Mouse (Mus musculus): ENCODE data around the gene Grip1. TPM values are rescaled to one million over a fixed set of nuclear protein-coding genes. Genes with fewer than 3 reads are reported as not detected.

Grip1 gene
- total RNA-seq, 2 experiments from 2014 or later, result not detected

GRCm38 (mm10) chr10:119441743-119442142 is 11.9 kb upstream of the Grip1 start:
- Histone ChIP-seq H3K27ac (no peak overlapping the region), H3K4me3 (no peak overlapping the region)
- no peak for TF ChIP-seq CTCF (IDR thresholded peaks at IDR 0.05)
- intact Hi-C loops (cut with DNase I), result no loop called here
- DNase-seq, result no peak

DNA sequence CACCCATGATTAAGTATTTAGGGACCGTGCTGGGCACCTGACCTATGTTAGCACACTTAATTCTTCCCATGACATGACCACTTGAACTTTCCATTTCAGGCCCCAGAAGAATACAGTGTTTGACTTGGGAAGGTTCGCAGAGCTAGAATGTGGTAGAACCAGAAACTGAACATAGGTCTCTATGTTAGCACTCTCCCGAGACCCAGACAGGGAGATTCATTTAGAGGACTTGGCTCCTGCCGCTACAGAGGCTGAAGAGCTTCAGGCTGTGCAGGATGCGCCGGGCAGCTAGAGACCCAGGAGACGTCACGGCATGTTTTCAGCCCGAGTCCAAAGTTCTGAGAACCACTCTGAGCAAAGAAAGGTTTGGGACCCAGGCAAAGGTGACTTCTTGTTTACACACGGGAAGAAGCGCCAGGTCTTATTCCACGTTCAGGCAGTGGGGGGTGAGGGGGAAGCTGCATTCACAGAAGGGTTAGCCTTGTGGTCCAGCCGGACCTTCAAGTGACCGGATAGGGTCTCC is 6.2 kb upstream of the Grip1 start:
- DNase-seq, result no peak
- Histone ChIP-seq H3K4me3 (no peak overlapping the region), H3K27ac (no peak overlapping the region)
- intact Hi-C loops (cut with DNase I), result no loop called here
- no peak for TF ChIP-seq CTCF (IDR thresholded peaks at IDR 0.05)

DNA sequence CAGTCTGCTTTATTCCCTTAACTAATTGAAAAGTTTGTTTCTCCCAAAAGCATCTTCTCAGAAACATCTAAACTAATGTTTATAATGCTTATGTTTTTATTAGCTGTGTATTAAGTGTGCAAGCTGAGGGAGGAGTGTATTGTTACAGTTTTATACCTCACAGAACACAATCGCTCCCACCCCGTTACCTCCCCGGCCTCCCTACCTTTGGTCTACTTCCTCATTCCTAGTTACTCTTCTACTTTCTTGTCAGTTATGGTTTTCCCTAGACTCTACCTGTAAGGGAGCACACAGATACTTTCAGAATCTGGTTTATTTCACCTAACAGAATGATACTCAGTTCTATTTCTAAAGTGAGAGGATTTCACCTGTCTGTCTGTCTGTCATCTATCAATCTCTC is 5.7 kb upstream of the Grip1 start:
- intact Hi-C loops (cut with DNase I), result no loop called here
- no peak overlapping the region for H3K4me3 ChIP-seq
- DNase-seq, result no peak
- TF ChIP-seq CTCF (IDR thresholded peaks at IDR 0.05), result no peak
- H3K27ac ChIP-seq, result no peak overlapping the region

GRCm38 (mm10) chr10:119452698-119453097 is 932 bp upstream of the Grip1 start:
- Histone ChIP-seq H3K4me3 (no peak overlapping the region), H3K27ac (no peak overlapping the region)
- no peak for DNase-seq
- TF ChIP-seq CTCF (IDR thresholded peaks at IDR 0.05), result no peak
- intact Hi-C loops (cut with DNase I), result no loop called here

DNA sequence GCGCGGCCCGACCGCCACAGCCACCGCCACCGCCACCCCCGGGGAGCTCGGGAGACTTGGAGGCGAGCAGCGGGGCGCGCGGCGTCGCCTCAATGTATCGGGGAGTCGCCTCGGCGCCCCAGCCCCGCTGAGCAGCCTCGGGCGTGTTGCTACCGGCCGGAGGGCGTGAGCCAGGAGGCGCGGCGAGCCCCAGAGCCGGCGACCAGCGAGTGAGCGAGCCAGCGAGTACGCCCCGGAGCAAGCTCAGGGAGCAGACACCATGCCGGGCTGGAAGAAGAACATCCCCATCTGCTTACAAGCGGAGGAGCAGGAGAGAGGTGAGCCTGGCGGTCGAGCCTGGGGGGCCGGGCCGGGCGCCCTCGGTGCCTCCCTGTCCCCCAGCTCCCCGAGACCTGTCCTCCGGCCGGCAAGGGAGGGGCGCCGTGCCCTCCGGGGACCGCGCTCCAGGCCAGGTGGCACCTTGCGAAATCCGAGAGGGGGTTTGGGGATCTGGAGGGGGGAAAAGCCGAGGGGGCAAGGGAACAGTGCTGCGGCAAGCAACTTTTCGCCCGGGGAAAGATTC is 557 bp downstream of the Grip1 start:
- intact Hi-C loops (cut with DNase I), result no loop called here
- DNase-seq, result peak; percentile 25
- Histone ChIP-seq H3K27ac (no peak overlapping the region), H3K4me3 (peak overlapping the region; percentile 78)
- TF ChIP-seq CTCF (IDR thresholded peaks at IDR 0.05), result no peak

DNA sequence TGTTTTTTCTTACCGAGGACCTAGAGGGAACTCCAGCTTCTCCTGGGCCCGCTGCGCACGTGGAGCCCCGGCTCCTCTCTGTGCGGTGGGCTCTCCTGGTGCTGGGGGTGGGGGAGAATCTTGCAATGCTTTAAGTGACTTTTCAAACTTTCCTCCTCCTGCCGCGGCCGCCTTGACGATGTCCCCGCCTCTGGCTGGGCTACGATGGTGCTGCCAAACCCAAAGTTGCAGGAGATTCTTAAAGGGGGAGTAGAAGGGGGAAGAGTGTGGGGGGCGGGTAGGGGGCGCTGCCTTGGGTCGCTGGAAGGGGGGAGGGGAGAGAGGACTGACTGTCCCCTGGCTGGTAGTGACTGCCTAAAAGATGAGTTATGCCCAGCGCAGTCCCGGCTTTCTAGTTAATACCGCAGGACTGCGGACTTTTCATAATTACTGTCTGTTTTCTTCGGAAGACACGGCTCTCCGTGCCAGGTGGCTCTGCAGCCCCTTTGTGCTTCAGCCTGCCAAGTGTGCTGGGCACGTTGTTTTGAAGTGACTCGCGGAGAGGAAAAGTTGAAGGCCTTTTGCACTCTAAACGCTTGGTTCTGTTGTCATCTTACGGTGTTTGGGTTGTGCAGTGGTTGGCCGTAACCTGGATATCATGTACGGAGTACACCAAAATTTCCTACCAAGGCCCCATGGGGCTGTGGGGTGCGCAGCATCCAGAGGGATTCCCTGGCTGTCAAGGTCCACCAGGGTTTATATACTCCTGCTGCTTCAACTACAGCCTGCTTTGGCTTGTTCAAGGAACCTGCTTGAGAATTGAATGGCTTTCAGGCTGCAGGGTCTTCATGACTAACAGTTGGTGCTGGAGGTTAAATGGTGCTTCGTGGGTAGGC is 1.3 kb downstream of the Grip1 start:
- Histone ChIP-seq H3K27ac (no peak overlapping the region), H3K4me3 (peak overlapping the region; percentile 78)
- intact Hi-C loops (cut with DNase I), result no loop called here
- no peak for DNase-seq
- no peak for TF ChIP-seq CTCF (IDR thresholded peaks at IDR 0.05)

GRCm38 (mm10) chr10:119455543-119455940 is 1.9 kb downstream of the Grip1 start:
- no peak for TF ChIP-seq CTCF (IDR thresholded peaks at IDR 0.05)
- Histone ChIP-seq H3K4me3 (no peak overlapping the region; the same call in 1 of the 2 replicates), H3K27ac (no peak overlapping the region)
- DNase-seq, result no peak
- intact Hi-C loops (cut with DNase I), result no loop called here

DNA sequence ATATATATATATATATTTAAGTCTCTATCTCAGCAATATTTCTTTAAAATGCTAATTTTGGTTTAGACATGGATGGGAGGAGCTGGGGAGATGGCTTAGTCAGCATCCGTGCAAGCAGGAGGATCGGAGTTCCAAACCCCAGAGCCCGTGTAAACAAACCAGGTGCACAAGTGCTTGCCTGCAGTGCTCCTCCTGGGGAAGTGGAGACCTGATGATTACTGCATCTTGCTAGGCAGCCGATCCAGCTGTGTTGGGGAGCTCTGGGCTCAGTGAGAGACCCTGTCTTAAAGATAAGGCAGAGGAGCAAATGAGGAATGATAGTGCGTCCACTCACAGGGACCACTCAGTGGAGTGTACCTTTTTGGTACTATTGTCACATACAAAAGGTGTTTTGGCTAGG is 3.5 kb downstream of the Grip1 start:
- H3K4me3 ChIP-seq, result no peak overlapping the region
- intact Hi-C loops (cut with DNase I), result no loop called here
- no peak overlapping the region for H3K27ac ChIP-seq
- no peak for DNase-seq
- no peak for TF ChIP-seq CTCF (IDR thresholded peaks at IDR 0.05)

- intact Hi-C loops (cut with DNase I), result no loop called here
- DNase-seq, result no peak
- H3K27ac ChIP-seq, result no peak overlapping the region
- H3K4me3 ChIP-seq, result no peak overlapping the region
- no peak for TF ChIP-seq CTCF (IDR thresholded peaks at IDR 0.05)
These were observed 5.4 kb downstream of the Grip1 start for GRCm38 (mm10) chr10:119458991-119459390.

DNA sequence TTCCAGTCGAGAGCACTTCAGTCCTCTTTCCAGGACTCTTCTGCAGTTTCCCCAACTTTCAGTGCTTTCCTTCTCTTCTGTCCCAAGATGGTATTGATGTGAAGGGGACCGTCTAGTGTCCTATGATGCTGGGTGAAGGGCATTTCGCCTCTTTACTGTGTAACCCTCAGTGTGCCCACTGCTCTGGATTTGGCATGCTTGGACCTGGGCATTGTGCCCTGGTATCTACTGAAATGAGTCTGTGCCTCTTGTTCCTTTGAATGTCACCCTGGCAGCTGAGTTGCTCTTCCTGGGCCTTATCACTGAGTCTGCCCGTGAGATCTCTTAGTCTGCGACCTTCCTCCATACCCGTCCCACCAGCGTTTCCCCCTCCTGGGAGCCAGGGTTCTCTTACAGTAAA is 9.7 kb downstream of the Grip1 start:
- intact Hi-C loops (cut with DNase I), result no loop called here
- Histone ChIP-seq H3K4me3 (no peak overlapping the region), H3K27ac (no peak overlapping the region)
- no peak for TF ChIP-seq CTCF (IDR thresholded peaks at IDR 0.05)
- no peak for DNase-seq

DNA sequence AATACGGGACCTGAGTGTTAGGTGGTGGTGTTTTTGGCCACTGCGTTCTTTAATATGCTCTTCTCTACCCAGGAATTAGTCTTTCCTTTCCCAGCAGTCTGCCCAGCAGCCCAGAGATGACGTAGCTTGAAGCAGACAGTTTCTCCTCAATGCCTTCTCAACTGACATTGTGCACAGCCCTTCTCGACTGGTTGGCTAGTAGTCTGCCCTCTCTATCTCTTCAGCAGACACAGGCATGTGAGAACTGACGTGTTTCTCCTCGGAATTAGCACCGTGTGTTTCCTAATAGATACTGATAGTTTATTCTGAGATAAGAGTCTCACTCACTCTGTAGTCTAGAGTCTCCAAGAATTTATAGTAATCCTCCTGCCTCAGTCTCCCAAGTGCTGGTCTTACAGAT is 10.2 kb downstream of the Grip1 start:
- no peak for TF ChIP-seq CTCF (IDR thresholded peaks at IDR 0.05)
- intact Hi-C loops (cut with DNase I), result no loop called here
- DNase-seq, result no peak
- Histone ChIP-seq H3K4me3 (no peak overlapping the region), H3K27ac (no peak overlapping the region)

DNA sequence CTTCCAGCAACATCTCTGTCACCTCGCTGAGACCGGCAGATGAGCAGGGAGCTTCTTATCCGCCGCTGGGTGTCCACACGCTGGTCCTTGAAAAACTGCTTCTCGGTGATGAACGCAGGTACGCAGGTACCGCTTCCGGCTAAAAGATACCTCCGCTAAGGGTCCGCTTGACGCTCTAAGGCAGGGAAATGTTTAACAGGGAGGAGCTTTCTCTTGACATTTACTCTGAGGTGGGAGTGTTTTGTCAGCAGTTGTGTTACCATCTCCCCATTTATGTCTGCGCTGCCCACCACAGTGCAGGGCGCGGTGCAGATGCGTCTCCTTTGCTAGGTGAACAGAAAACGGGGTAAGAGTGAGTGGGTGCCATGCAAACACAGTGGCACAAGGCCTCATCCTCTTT is 14.3 kb downstream of the Grip1 start:
- no peak for TF ChIP-seq CTCF (IDR thresholded peaks at IDR 0.05)
- DNase-seq, result no peak
- Histone ChIP-seq H3K4me3 (no peak overlapping the region), H3K27ac (no peak overlapping the region)
- intact Hi-C loops (cut with DNase I), result no loop called here

DNA sequence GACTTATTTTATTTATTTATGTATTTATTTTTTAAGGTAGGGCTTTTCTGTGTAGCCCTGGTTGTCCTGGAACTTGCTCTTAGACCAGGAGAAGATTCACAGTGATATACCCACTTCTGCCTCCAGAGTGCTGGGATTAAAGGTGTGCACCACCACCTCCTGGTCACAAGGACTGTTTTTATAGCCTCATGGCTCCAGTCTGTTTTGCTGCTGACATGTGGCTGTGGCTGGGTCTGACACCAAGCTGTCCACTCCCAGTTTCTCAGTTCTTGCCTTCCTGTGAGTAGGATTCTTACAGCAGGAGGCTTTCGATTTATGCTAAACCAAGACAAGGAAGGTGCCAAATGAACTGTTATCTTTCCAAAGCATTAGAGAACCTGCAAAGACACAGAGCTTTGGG is 16.5 kb downstream of the Grip1 start:
- no peak for TF ChIP-seq CTCF (IDR thresholded peaks at IDR 0.05)
- intact Hi-C loops (cut with DNase I), result no loop called here
- DNase-seq, result no peak
- H3K4me3 ChIP-seq, result no peak overlapping the region
- H3K27ac ChIP-seq, result no peak overlapping the region
